Mouse (Mus musculus) bone marrow macrophage, adult 2 months (primary cell): ENCODE measurements around the gene Ager.

Experiments used
- CTCF ChIP-seq: IDR thresholded peaks from 2 replicates; pipeline ENCODE4 v1.5.1; 2012; ENCODE audit warnings: low read depth, mild to moderate bottlenecking, low read length, moderate library complexity
- POLR2A ChIP-seq: IDR thresholded peaks from 2 replicates; pipeline ENCODE4 v1.6.1; 2012; ENCODE audit warnings: mild to moderate bottlenecking, low read depth, low read length, borderline replicate concordance

DNA sequence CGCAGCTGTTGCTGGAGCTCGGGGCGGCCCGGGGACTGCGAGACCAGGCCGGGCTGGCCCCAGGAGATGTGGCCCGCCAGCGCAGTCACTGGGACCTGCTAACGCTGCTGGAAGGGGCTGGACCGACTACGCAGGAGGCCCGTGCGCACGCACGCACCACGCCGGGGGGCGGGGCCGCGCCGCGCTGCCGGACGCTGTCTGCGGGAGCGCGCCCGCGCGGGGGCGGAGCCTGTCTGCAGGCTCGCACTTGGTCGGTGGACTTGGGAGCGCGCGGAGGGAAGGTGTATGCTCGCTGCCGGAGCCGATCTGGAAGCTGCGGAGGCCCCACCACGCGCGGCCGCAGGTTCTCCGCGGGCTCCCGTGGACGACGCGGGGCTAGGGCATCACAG lies 10.2 kb upstream of the Ager start:
- TF ChIP-seq CTCF (no peak), POLR2A (no peak)
